Mouse (Mus musculus): ENCODE data around the gene Lrrc7.
A peak's percentile ranks its signal among the peaks of the same experiment; 100 is the strongest.

GRCm38 (mm10) chr3:158161924-158162490 lies 400.0 kb downstream of the Lrrc7 start:
- TF ChIP-seq ZC3H11A (IDR thresholded peaks at IDR 0.05; ENCODE audit: low read depth, low read length) (no peak), CTCF (conservative IDR thresholded peaks at IDR 0.05 in 1 of 2, IDR thresholded peaks at IDR 0.05 in 1 of 2; ENCODE audit: low read depth in 2 of 2, low read length in 2 of 2) (no peak), ETS1 (conservative IDR thresholded peaks at IDR 0.05; ENCODE audit: low read depth, low read length) (0 out of 2 replicates have a peak, but pooled peaks have one; percentile 33), GABPA (IDR thresholded peaks at IDR 0.05; ENCODE audit: insufficient replicate concordance, low read depth, low read length) (no peak), POLR2A (IDR thresholded peaks at IDR 0.05; ENCODE audit: low read depth, low read length) (0 out of 2 replicates have a peak, but pooled peaks have one; percentile 16), ZKSCAN1 (IDR thresholded peaks at IDR 0.05; ENCODE audit: borderline replicate concordance, low read depth, low read length) (no peak; the same call in 1 of the 2 replicates), MEF2A (IDR thresholded peaks at IDR 0.05; ENCODE audit: borderline replicate concordance, low read depth, low read length) (peak; percentile 10), CHD2 (IDR thresholded peaks at IDR 0.05; ENCODE audit: low read length) (0 out of 2 replicates have a peak, but pooled peaks have one; percentile 8), ZMIZ1 (IDR thresholded peaks at IDR 0.05; ENCODE audit: low read depth, low read length) (no peak), USF1 (IDR thresholded peaks at IDR 0.05; ENCODE audit: low read depth, low read length) (no peak), ELF1 (IDR thresholded peaks at IDR 0.05; ENCODE audit: low read depth, low read length) (no peak), KAT2A (IDR thresholded peaks at IDR 0.05; ENCODE audit: insufficient replicate concordance, low read length) (no peak), MYC (IDR thresholded peaks at IDR 0.05; ENCODE audit: low read depth, low read length) (no peak; the same call in 1 of the 2 replicates)

Data from CH12.LX (cell line).